Mouse (Mus musculus) heart, adult 9 months (tissue): Measurements from ENCODE around the gene March8.
A peak's percentile ranks its signal among the peaks of the same experiment; 100 is the strongest.

Source experiments
- DNase-seq, 2 experiments: peaks; one replicate each; pipeline ENCODE4 v3.0.0; 2022; ENCODE audit warnings: low spot score in 2 of 2

March8 gene

GRCm38 (mm10) chr6:116407956-116408657 lies 70.3 kb downstream of the March8 start:
- no peak for DNase-seq

- DNase-seq: no peak
These were observed 72.6 kb downstream of the March8 start for GRCm38 (mm10) chr6:116410436-116410835.

GRCm38 (mm10) chr6:116411716-116412115 lies 73.9 kb downstream of the March8 start:
- DNase-seq: no peak

- no peak for DNase-seq
These were observed 74.9 kb downstream of the March8 start for GRCm38 (mm10) chr6:116412546-116413325.

GRCm38 (mm10) chr6:116415126-116415676 lies 77.4 kb downstream of the March8 start:
- DNase-seq: no peak

GRCm38 (mm10) chr6:116416000-116416552 lies 78.3 kb downstream of the March8 start:
- no peak for DNase-seq

GRCm38 (mm10) chr6:116417518-116418315 lies 79.9 kb downstream of the March8 start:
- DNase-seq: no peak

- no peak for DNase-seq
These were observed 80.7 kb downstream of the March8 start for GRCm38 (mm10) chr6:116418487-116418886.

GRCm38 (mm10) chr6:116419699-116420098 lies 81.9 kb downstream of the March8 start:
- DNase-seq: no peak

- no peak for DNase-seq
These were observed 82.4 kb downstream of the March8 start for GRCm38 (mm10) chr6:116420271-116420670.

GRCm38 (mm10) chr6:116422991-116423390 lies 85.2 kb downstream of the March8 start:
- no peak for DNase-seq

- DNase-seq: no peak
These were observed 85.8 kb downstream of the March8 start for GRCm38 (mm10) chr6:116423664-116424063.

- peak in 1 of 2 experiments; percentile 11 for DNase-seq
These were observed 89.7 kb downstream of the March8 start for GRCm38 (mm10) chr6:116427552-116427951.

- no peak for DNase-seq
These were observed 90.5 kb downstream of the March8 start for GRCm38 (mm10) chr6:116428282-116428681.

- no peak for DNase-seq
These were observed 101.0 kb downstream of the March8 start for GRCm38 (mm10) chr6:116438864-116439263.

GRCm38 (mm10) chr6:116439531-116439930 lies 101.7 kb downstream of the March8 start:
- DNase-seq: no peak

GRCm38 (mm10) chr6:116440447-116440846 lies 102.6 kb downstream of the March8 start:
- no peak for DNase-seq

GRCm38 (mm10) chr6:116440849-116441248 lies 103.0 kb downstream of the March8 start:
- peak; percentile 44 to 61 for DNase-seq

GRCm38 (mm10) chr6:116455781-116456180 lies 118.0 kb downstream of the March8 start:
- DNase-seq: peak; percentile 43 to 68

- DNase-seq: no peak
These were observed 118.7 kb downstream of the March8 start for GRCm38 (mm10) chr6:116456482-116456881.

- no peak for DNase-seq
These were observed 120.9 kb downstream of the March8 start for GRCm38 (mm10) chr6:116458728-116459127.
